Mouse (Mus musculus) heart, embryonic 10.5 days (tissue): Measurements from ENCODE around the gene Naa35. TPM values are rescaled to one million over a fixed set of nuclear protein-coding genes. Genes with fewer than 3 reads are reported as not detected.

Experiments used
- DNase-seq: peaks from one replicate; pipeline ENCODE4 v3.0.0-alpha.2; 2017; ENCODE audit warnings: low spot score
- H3K27ac ChIP-seq: fragments of 300-500 bp; sonication (generic); 2 replicates; pipeline ENCODE4 v1.5.1; 2016; ENCODE audit warnings: mild to moderate bottlenecking
- H3K27me3 ChIP-seq: fragments of 300-500 bp; sonication (generic); 2 replicates; pipeline ENCODE4 v1.6.1; 2016; ENCODE audit warnings: mild to moderate bottlenecking; ENCODE audit not compliant: poor library complexity, insufficient read depth, severe bottlenecking
- H3K36me3 ChIP-seq: fragments of 300-500 bp; sonication (generic); 2 replicates; pipeline ENCODE4 v1.6.1; 2016; ENCODE audit warnings: mild to moderate bottlenecking, moderate library complexity
- H3K4me1 ChIP-seq: fragments of 300-500 bp; sonication (generic); 2 replicates; pipeline ENCODE4 v1.6.1; 2016; ENCODE audit warnings: mild to moderate bottlenecking
- H3K4me3 ChIP-seq: fragments of 300-500 bp; sonication (generic); 2 replicates; pipeline ENCODE4 v1.5.1; 2016; ENCODE audit warnings: mild to moderate bottlenecking, moderate library complexity
- H3K9me3 ChIP-seq: fragments of 300-500 bp; sonication (generic); 2 replicates; pipeline ENCODE4 v1.6.1; 2016; ENCODE audit warnings: mild to moderate bottlenecking, moderate library complexity
- WGBS: fragments of 180-500 bp; shearing (Covaris S2); methylation state at CpG from one replicate; pipeline ENCODE4 v1.1.7; 2016; 5-methylcytosine and 5-hydroxymethylcytosine counted together
- polyA plus RNA-seq: library from polyadenylated mRNA; unstranded; fragments of >200 nt; fragmentation: Nextera tagmentation; extraction: Ambion mirVana; gene quantifications from 2 replicates; pipeline ENCODE4 v1.2.1, GENCODE M21; 2016

The Naa35 gene
- 78.9 and 92.6 TPM in 2 replicates for polyA plus RNA-seq

GRCm38 (mm10) chr13:59584947-59585647 is at the start of gene Naa35, which contains the start of gene Agtpbp1:
Gene Naa35 (plus strand): TSS chr13:59585259.
Gene Agtpbp1 (minus strand): TSS chr13:59585227.
- H3K27me3 ChIP-seq = no peaks in the 10 kb centered on the region
- DNase-seq = peak; percentile 99
- peak within 1 kb of the TSS; percentile 83 for H3K4me3 ChIP-seq
- H3K36me3 ChIP-seq = peaks cover 25% of the 10 kb centered on the region
- H3K27ac ChIP-seq = peak within 1 kb of the TSS; percentile 90
- under 1% methylated on average over 83 of the region's 83 CpGs for WGBS
- H3K9me3 ChIP-seq = no peaks in the 10 kb centered on the region
- peaks cover 13% of the 10 kb centered on the region for H3K4me1 ChIP-seq

DNA sequence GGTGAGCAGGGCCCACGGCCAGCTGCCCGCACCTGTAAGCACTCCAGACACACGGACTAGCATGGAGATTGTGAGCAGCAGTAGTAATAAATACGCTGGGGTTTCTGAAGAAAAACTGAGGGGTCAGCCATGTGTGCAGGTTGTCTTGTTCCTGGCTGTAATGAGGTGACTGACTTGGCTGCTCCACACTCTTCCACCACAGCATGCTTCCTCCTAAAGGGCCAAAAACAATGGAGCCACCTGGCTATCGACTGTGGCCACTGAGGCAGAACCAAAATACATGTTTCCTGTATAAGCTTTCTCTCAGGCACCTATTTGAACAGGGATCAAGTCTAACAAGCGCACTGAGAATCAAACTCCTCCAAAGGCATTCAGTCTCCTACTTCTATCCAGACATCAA is 49.3 kb upstream of the Naa35 start:
- Histone ChIP-seq H3K36me3 (peaks cover 17% of the 10 kb centered on the region; the same call in 1 of the 2 replicates), H3K9me3 (no peaks in the 10 kb centered on the region), H3K27ac (no peak overlapping the region), H3K27me3 (no peaks in the 10 kb centered on the region), H3K4me1 (peaks cover 5% of the 10 kb centered on the region; the same call in 1 of the 2 replicates), H3K4me3 (no peak overlapping the region)
- WGBS = 88% methylated on average over 6 of the region's 6 CpGs
- no peak for DNase-seq

GRCm38 (mm10) chr13:59536631-59537030 is 48.4 kb upstream of the Naa35 start:
- Histone ChIP-seq H3K27ac (no peak overlapping the region), H3K27me3 (no peaks in the 10 kb centered on the region), H3K4me1 (peaks cover 5% of the 10 kb centered on the region; the same call in 1 of the 2 replicates), H3K4me3 (no peak overlapping the region), H3K9me3 (no peaks in the 10 kb centered on the region), H3K36me3 (peaks cover 17% of the 10 kb centered on the region; the same call in 1 of the 2 replicates)
- WGBS = 72% methylated on average over 2 of the region's 2 CpGs
- DNase-seq = peak; percentile 60

- Histone ChIP-seq H3K4me1 (peaks cover 5% of the 10 kb centered on the region; the same call in 1 of the 2 replicates), H3K4me3 (no peak overlapping the region), H3K36me3 (peaks cover 8% of the 10 kb centered on the region; the same call in 1 of the 2 replicates), H3K27ac (no peak overlapping the region), H3K27me3 (no peaks in the 10 kb centered on the region), H3K9me3 (no peaks in the 10 kb centered on the region)
- WGBS = 93% methylated on average over 5 of the region's 5 CpGs
- peak; percentile 62 for DNase-seq
Measured at GRCm38 (mm10) chr13:59538661-59539060, 46.4 kb upstream of the Naa35 start.

- peaks cover 8% of the 10 kb centered on the region; the same call in 1 of the 2 replicates for H3K36me3 ChIP-seq
- no peak overlapping the region for H3K4me3 ChIP-seq
- no peak for DNase-seq
- WGBS = 77% methylated on average over 5 of the region's 5 CpGs
- H3K9me3 ChIP-seq = no peaks in the 10 kb centered on the region
- H3K4me1 ChIP-seq = peaks cover 11% of the 10 kb centered on the region
- H3K27ac ChIP-seq = no peak overlapping the region
- H3K27me3 ChIP-seq = no peaks in the 10 kb centered on the region
Measured at GRCm38 (mm10) chr13:59540030-59540429, 45.0 kb upstream of the Naa35 start.

- Histone ChIP-seq H3K4me1 (peaks cover 22% of the 10 kb centered on the region), H3K4me3 (no peak overlapping the region), H3K27ac (no peak overlapping the region), H3K36me3 (peaks cover 3% of the 10 kb centered on the region; the same call in 1 of the 2 replicates), H3K27me3 (no peaks in the 10 kb centered on the region), H3K9me3 (no peaks in the 10 kb centered on the region)
- WGBS = 89% methylated on average over 10 of the region's 10 CpGs
- DNase-seq = no peak
Measured at GRCm38 (mm10) chr13:59542411-59542810, 42.6 kb upstream of the Naa35 start.

DNA sequence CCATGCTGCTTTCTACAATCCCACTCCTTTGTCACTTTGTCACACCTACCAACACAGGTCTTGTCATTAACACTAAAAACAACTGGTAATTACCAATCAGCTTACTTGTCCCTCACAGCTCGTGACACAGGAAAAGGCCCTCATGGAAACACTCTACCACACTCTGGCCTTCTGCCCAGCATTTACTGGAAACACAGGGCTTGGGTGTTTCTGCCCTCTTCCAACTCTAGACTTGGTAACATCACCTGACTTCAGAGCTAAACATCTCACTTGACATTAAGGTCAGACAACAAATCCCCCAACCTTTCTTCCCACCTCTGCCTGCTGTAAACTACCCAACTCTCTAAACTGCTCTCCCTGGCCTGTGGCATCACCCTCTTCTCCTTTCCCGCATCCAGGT is 38.0 kb upstream of the Naa35 start:
- WGBS = 74% methylated on average over 2 of the region's 2 CpGs
- Histone ChIP-seq H3K27me3 (no peaks in the 10 kb centered on the region), H3K4me1 (peaks cover 40% of the 10 kb centered on the region), H3K9me3 (no peaks in the 10 kb centered on the region), H3K4me3 (no peak overlapping the region), H3K27ac (no peak overlapping the region), H3K36me3 (no peaks in the 10 kb centered on the region)
- no peak for DNase-seq

DNA sequence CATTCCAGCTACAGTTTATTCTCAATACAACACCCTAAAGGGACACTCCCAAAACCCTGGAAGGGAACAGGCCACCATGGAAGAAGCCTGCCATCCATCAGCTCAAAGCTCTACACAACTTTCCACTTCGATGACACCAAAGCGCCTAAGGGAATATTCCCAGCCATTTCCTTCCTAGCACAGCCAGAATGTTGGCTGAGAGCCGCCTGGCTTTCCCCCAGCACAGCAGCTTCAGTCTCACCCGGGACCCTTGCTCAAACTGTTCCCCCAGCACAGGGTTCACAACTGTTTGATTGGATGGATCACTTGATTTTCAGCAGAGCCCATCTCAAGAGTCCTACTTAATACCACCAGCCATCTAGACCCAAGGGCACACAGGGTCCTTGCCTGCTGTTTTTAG is 37.3 kb upstream of the Naa35 start:
- 67% methylated on average over 4 of the region's 4 CpGs for WGBS
- DNase-seq = no peak
- no peaks in the 10 kb centered on the region for H3K27me3 ChIP-seq
- H3K36me3 ChIP-seq = no peaks in the 10 kb centered on the region
- no peaks in the 10 kb centered on the region for H3K9me3 ChIP-seq
- no peak overlapping the region for H3K27ac ChIP-seq
- peaks cover 40% of the 10 kb centered on the region for H3K4me1 ChIP-seq
- no peak overlapping the region for H3K4me3 ChIP-seq

DNA sequence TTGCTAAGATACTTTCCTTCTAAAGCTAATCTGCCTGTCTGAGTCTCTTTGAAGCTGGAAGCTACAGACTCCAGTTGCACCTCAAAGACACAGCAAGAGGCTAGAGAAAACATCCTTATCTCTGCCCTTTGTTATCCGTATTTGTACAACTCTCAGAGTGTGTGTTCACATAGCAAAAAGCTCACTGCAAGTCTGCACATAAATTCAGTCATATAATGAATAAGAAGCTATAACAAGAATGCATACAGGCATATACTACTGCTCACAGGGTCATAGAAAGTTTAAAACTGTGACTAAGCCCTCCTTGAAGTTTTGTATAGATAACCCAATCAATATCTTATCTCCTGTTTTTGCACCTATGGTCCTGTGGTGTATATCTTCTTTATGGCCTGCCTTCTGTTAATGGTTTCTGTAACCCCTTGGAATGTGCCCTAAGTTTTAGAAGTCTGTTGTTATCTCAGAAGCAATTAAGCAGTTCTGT is 35.7 kb upstream of the Naa35 start:
- Histone ChIP-seq H3K4me1 (peaks cover 40% of the 10 kb centered on the region), H3K9me3 (no peaks in the 10 kb centered on the region), H3K4me3 (no peak overlapping the region), H3K27me3 (no peaks in the 10 kb centered on the region), H3K36me3 (no peaks in the 10 kb centered on the region), H3K27ac (no peak overlapping the region)
- DNase-seq = peak; percentile 6
- WGBS = 0% methylated on average over 1 of the region's 1 CpGs

DNA sequence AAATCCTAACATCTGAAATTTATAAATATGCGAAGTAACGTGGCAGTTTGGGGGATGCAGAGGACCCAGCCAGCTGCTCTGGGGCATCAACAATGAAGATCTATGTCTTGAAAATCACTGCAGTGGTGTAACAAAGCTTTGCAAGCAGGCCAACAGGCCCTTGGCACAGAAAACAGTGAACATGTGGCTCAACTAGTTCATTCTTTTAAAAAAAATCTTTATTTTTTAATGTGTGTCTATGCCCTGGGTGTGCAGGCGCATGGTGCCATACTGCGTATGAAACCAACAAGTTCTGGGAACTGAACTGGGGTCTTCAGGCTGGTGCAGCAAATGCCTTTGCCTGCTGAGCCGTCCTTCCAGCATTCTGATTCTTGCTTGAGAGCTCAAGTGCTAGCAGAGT is 32.8 kb upstream of the Naa35 start:
- peaks cover 36% of the 10 kb centered on the region for H3K4me1 ChIP-seq
- DNase-seq = no peak
- no peak overlapping the region for H3K27ac ChIP-seq
- WGBS = 90% methylated on average over 5 of the region's 5 CpGs
- no peaks in the 10 kb centered on the region for H3K9me3 ChIP-seq
- no peak overlapping the region for H3K4me3 ChIP-seq
- H3K36me3 ChIP-seq = no peaks in the 10 kb centered on the region
- H3K27me3 ChIP-seq = no peaks in the 10 kb centered on the region

GRCm38 (mm10) chr13:59552751-59553150 is 32.3 kb upstream of the Naa35 start:
- no peak for DNase-seq
- WGBS = 78% methylated on average over 2 of the region's 2 CpGs
- no peak overlapping the region for H3K4me3 ChIP-seq

GRCm38 (mm10) chr13:59554772-59555505 is 30.1 kb upstream of the Naa35 start:
- 70% methylated on average over 17 of the region's 17 CpGs for WGBS
- peaks cover 17% of the 10 kb centered on the region for H3K4me1 ChIP-seq
- no peak overlapping the region for H3K4me3 ChIP-seq

More at GRCm38 (mm10) chr13:59552751-59553150, 32.3 kb upstream of the Naa35 start:
- Histone ChIP-seq H3K27me3 (no peaks in the 10 kb centered on the region), H3K9me3 (no peaks in the 10 kb centered on the region), H3K27ac (no peak overlapping the region), H3K4me1 (peaks cover 33% of the 10 kb centered on the region), H3K36me3 (no peaks in the 10 kb centered on the region)

DNA sequence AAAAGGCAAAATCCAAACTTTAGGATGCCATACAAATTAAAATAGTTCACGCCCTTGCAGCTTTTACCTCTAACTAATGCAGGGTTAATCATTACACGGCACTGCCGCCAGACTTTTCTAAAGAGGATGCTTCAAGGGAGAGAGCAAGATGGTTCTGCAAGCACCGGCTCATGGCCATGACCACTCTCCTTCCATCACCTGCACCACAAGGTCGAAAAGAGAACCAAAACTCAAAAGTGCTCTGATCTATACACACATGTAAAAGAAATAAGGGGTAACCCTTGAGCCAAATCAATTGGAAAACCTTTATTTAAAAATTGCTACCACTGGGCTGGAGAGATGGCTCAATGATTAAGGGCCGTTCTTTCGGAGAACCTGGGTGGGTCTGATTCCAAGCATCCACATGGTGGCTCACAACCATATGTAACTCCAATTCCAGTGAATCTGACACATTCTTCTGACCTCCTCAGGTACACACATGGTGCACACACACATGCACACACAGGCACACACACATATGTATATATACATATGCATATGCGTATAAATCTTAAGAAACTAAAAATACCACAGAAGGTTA is 29.4 kb upstream of the Naa35 start:
- no peaks in the 10 kb centered on the region for H3K36me3 ChIP-seq
- peak overlapping the region; percentile 92 for H3K4me3 ChIP-seq
- WGBS = 82% methylated on average over 8 of the region's 8 CpGs
- peaks cover 16% of the 10 kb centered on the region for H3K4me1 ChIP-seq
- no peak overlapping the region for H3K27ac ChIP-seq
- DNase-seq = no peak
- H3K27me3 ChIP-seq = no peaks in the 10 kb centered on the region
- H3K9me3 ChIP-seq = no peaks in the 10 kb centered on the region

More at GRCm38 (mm10) chr13:59554772-59555505, 30.1 kb upstream of the Naa35 start:
- Histone ChIP-seq H3K27ac (no peak overlapping the region), H3K36me3 (no peaks in the 10 kb centered on the region), H3K27me3 (no peaks in the 10 kb centered on the region), H3K9me3 (no peaks in the 10 kb centered on the region)
- no peak for DNase-seq
